ENCODE assay signal across 15 mouse cellular contexts in genomic region chr5:36419861-36420260, GRCm38 (mm10).
"Had no signal": no experiment of that assay in that cellular context is flagged by ENCODE, and none has a peak within 500 bp of the region (broad histone marks: within the 10 kb centered on the region; RNA-seq: fewer than 3 reads in every experiment).

No protein-coding gene starts in this region.

- DNase-seq: retina, postnatal 1 day; right cerebral cortex, adult 18-20 months; right cerebral cortex, postnatal 14 days; right cerebral cortex, postnatal 25 days; right cerebral cortex, postnatal 4 days; spleen, adult 18-20 months; thymus, adult 18-20 months; thymus, adult 2 months; thymus, postnatal 14 days; thymus, postnatal 25 days; thymus, postnatal 36 days; thymus, postnatal 4 days had no signal

- H3K27ac ChIP-seq: neural tube, embryonic 15.5 days; stomach, embryonic 15.5 days; stomach, postnatal 0 days had no signal

- H3K4me3 ChIP-seq: neural tube, embryonic 15.5 days; stomach, embryonic 15.5 days had no signal
